Mouse (Mus musculus): Measurements from ENCODE around the gene 1110004F10Rik. TPM values are rescaled to one million over a fixed set of nuclear protein-coding genes. Genes with fewer than 3 reads are reported as not detected.
A peak's percentile ranks its signal among the peaks of the same experiment; 100 is the strongest.
"Not testable (repeated sequence)": the region's sequence is repeated elsewhere in the genome, so short reads cannot be mapped to it uniquely, and the experiment has no call there.

Gene 1110004F10Rik
- 100 to 1,000 TPM in 3 of 4 experiments, 10 to 100 TPM in 1; 96.1 to 110 (median 105) TPM for total RNA-seq (2022)

DNA sequence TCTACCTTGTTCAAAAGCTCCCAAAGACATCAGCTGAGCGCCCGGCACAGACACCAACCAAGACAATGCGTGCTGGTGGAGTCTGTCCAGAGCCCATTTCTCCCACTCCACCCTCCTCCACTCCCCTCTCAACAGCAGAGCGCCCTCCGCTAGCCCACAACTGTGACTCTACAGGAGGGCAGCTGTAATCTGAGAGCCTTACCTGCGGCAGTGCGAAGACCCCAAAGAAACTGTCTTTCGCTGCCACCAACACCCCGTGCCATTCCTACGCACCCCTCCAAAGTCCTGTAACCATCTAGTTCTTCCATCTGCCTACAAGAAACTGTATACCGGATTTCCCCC, at the start of gene 1110004F10Rik:
TSS of gene 1110004F10Rik (plus strand) at position 202 of the 342 bp plus-strand sequence.
- no peak for DNase-seq (ENCODE audit: low spot score in 2 of 2)

GRCm38 (mm10) chr7:116002726-116003125, 36.5 kb upstream of the 1110004F10Rik start:
- DNase-seq (ENCODE audit: low spot score in 2 of 2) = no peak

- DNase-seq (ENCODE audit: low spot score in 2 of 2) = no peak
These were observed 9.2 kb upstream of the 1110004F10Rik start for GRCm38 (mm10) chr7:116029991-116030390.

DNA sequence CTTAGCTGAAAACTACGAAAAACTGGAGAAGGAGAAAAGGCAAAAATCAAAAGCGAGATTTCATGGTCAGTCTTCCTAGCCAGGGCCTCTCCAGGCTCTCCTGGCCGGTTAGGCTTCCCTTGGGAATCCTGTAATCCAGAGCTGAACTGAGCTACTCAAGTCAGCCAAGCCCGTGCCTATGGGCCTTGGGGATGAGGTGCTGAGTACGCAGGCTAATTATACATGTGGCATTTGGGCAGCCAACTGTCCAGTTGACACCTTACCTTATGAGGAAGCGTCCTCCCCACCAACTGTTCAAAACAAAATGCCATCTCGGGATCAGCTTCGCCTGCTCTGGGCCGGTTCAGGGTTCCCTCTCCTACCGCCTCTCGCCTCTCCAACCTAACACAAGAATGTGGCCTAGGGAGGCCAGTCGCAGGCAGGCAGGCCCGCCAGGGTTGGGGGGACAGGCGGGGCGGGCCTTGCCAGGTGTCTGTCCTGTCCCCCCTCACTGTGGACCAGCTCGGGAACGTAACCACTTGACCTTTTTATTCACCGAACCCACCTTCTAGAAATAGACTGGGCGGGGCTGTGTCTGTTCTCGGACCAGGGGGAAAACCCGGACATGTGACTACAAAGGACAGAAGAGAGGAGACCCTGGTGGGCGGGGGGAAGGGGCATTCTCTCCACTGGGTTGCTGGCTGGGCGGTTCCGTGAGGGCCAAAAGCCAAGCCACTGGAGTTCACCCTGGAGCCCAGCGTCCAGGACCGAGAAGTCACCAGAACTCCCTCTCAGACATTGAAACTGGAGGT, 8.4 kb upstream of the 1110004F10Rik start:
- DNase-seq (ENCODE audit: low spot score in 2 of 2) = no peak

GRCm38 (mm10) chr7:116031388-116031717, 7.8 kb upstream of the 1110004F10Rik start:
- DNase-seq (ENCODE audit: low spot score in 2 of 2) = no peak

- DNase-seq (ENCODE audit: low spot score in 2 of 2) = no peak
These were observed 7.2 kb upstream of the 1110004F10Rik start for GRCm38 (mm10) chr7:116031718-116032595.

DNA sequence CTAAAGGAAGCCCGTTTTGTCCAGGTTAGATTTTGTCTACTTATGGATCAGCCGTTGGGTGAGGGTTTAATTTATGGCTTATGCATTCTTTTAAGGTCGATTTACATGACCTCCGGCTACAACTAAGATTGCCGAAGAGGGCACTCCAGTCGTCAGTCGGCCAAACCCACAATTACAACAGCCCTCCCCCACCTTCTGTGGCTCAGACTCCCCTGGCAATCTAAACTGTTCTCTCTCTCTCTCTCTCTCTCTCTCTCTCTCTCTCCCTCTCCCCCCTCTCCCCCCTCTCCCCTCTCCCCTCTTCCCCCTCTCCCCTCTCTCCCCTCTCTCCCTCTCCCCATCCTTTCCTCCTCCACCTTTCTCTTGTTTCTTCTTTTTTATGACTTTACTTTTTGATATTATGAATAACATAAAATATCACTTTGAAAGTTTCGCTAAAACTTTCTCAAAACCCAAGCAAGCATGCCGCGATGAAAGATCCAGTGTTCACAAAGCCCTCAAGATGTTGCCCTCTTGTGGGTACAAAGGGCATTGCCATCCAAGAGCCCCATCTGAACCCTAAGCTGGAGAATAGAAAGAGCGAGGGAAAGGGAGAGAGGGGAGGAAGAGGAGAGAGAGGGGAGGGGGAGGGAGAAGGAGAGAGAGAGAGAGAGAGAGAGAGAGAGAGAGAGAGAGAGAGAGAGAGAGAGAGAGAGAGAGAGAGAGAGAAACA, 6.4 kb upstream of the 1110004F10Rik start:
- DNase-seq (ENCODE audit: low spot score in 2 of 2) = peak in 1 of 2 experiments; percentile 34

- peak in 1 of 2 experiments; percentile 16 for DNase-seq (ENCODE audit: low spot score in 2 of 2)
These were observed 5.6 kb upstream of the 1110004F10Rik start for GRCm38 (mm10) chr7:116033371-116034241.

- peak in 1 of 2 experiments; percentile 27 for DNase-seq (ENCODE audit: low spot score in 2 of 2)
These were observed 4.9 kb upstream of the 1110004F10Rik start for GRCm38 (mm10) chr7:116034282-116034758.

- no peak for DNase-seq (ENCODE audit: low spot score in 2 of 2)
These were observed 3.7 kb upstream of the 1110004F10Rik start for GRCm38 (mm10) chr7:116035504-116035903.

DNA sequence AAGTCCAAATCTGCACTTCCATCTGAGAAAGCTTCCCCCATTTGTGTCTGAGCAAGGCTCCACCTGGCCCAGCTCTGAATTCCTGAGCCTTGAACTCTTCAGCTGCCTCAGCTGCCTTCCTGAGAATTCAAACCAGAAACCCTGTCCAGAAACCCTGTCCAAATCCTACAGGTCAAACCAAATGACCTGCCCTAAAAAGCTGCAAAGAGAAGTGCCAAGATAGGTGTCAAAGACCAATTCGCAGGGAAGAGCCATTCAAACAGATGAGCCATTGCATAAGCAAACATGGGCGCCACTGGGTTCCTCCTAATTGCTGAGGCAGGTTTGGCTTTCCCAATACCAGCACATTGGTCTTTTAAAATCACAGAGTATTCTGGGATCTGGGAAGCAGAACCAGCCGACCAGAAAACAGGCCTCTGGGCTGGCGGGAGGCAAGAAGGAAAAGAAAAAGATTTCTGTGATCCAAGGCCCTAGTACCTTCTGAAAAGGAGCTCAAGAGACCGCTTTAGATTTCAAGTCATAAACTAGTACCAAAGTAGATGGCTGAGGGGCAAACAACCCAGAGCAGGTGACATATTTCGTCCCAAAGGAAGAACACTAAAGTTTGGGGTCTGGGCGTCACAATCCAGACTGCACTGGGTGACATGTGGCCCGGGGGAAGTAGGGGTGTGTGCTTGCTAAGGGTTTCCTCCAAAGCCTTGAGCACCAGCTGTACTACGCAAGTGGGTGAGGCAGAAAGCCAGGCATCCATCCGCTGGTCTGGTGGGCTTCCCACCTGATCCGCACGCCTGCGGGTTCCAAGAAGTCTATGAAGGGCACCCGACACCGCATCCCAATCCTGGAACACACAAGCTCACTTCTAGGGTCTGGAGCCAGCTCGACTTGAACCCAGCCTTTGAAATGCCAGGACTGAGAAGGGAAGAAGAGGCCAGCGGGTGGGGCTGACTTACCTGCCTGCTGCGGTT, 2.3 kb upstream of the 1110004F10Rik start:
- DNase-seq (ENCODE audit: low spot score in 2 of 2) = no peak

- DNase-seq (ENCODE audit: low spot score in 2 of 2) = no peak
These were observed 1.2 kb upstream of the 1110004F10Rik start for GRCm38 (mm10) chr7:116038024-116038423.

- no peak for DNase-seq (ENCODE audit: low spot score in 2 of 2)
These were observed 686 bp upstream of the 1110004F10Rik start, which contains the start of gene Sox6 for GRCm38 (mm10) chr7:116038511-116038910. Gene Sox6, minus strand, starts transcription at chr7:116038796.

DNA sequence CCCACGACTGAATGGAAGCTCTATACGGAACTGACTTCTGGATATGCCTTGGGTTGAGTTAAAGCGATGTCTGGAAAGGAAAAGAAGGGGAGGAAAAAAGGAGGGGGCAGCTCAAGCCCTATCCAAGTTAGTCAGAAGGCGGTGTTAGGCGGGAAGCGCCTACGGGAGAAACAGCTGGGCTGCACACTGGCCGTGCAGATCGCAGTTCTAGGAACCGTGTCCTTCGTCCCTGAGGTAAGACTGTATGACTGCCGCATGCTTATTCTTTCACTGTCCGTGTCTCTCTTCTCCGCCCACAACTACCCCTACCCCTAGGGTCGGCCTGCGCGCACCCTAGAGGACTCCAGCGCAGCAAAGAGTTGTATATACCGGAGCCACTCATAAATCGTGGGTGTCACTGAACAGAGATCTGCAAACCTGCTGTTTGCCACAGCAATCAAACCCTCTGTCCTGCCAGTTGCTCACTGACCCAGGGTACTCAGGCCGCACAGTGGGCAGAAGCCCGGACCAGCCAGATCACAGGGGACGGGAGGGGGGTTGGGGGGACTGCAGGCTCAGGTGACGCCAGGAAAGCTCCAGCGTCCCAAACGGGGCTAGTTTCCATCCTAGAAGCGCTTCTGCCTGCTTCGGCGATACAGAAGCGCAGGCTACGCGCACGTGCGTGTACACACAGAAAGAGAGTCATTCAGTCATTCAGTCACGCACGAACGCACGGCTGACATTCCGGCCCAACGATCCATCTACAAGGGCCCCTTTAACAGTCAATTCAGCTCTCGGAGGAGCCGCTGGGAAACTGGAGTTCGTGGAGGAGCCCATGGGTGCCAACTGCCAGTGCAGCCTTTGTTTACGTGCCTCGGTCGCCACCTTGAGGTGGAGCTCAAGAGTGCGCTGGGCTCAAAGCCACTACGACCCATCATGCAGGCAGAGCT, 605 bp downstream of the 1110004F10Rik start:
- peak; percentile 75 to 77 for DNase-seq (ENCODE audit: low spot score in 2 of 2)

- no peak for DNase-seq (ENCODE audit: low spot score in 2 of 2)
These were observed 1.3 kb downstream of the 1110004F10Rik start for GRCm38 (mm10) chr7:116040470-116041019.

DNA sequence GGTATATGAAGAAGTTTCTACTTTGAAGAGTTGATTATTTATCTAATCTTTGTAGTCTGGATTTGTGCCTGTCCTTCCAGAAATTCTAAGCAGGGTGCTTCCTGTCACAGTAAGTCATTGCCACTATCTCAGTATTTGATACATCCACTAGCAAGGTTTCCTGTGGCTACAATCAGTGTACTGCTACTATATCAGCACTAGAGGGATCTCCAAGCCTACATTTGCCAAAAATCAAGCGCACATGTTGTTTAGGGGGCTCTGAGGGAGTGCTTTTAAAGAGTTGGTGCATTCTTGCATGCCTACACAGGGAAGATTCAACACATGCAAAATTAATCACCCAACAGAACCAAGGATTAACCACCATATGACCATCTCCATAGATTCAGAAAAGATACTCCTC, 21.5 kb downstream of the 1110004F10Rik start:
- no peak for DNase-seq (ENCODE audit: low spot score in 2 of 2)

DNA sequence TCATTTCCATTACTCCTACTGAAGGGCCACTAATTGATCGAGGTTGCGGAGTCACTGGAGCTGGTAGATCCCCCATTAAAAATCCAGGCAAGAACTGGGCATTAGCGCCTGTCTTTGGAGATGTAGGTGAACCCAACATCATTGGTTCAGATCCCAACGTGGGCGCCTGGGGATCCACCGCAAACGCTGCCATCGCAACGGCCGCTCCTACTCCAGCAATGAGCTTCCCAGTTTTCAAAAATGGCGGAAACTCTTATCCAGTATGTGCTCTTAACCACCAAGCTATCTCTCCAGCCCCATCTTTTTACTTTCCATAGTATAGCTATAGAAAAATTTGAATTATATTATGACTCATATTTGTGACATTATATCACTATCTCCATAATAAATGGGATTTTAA, 45.2 kb downstream of the 1110004F10Rik start, which contains the start of gene Gm4353:
TSS of gene Gm4353 (minus strand) at position 270 of the 400 bp plus-strand sequence.
- DNase-seq (ENCODE audit: low spot score in 2 of 2) = not testable (repeated sequence)

All from left cerebral cortex, adult 8-10 months (tissue).